ENCODE assay signal across 8 mouse cellular contexts in the genomic region with DNA sequence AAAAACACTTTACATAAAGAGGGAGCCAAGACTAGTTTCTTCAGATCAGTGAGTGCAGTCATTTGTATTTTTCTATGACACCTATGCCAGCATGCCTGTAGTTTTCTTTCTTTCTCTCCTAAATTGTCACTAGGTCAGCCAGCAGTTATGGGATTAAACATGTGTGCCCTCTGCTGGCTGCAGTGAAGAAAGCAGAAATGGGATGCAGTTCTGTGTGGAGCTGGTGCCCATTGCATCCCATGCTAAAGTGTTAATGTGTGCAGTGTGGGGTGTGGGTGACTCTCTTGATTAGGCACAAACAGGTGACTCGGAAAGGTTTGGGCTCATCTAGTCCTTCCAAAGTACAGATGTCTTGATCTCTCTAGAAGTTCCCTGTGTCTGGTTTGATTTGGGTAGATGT. TPM values are rescaled to one million over a fixed set of nuclear protein-coding genes. Genes with fewer than 3 reads are reported as not detected.
DNase-seq lines count a peak whose midpoint lies in the region; ATAC-seq and TF ChIP-seq lines count a peak whose summit lies in the region.

No protein-coding gene starts in this region.

- no peak for ATAC-seq in CD4-positive, CD25-positive, alpha-beta regulatory T cell, adult 4 months
- ATAC-seq in kidney, embryonic 15.5 days (replicated peaks; ENCODE audit: low FRiP score), result no peak
- 0 out of 2 replicates have a peak, but pooled peaks have one; percentile 63 for ATAC-seq in erythroid progenitor cell, adult 5-6 weeks (replicated peaks; ENCODE audit: low FRiP score, poor library complexity, severe bottlenecking)
- ATAC-seq in lung, postnatal 0 days, result no peak
- no peak for ATAC-seq in intestine, embryonic 16.5 days

- H3K27me3 ChIP-seq in kidney, embryonic 15.5 days, result no peaks in the 10 kb centered on the region
- H3K27me3 ChIP-seq in lung, postnatal 0 days (replicated peaks; ENCODE audit: insufficient read depth, low read length), result no peaks in the 10 kb centered on the region
- no peaks in the 10 kb centered on the region for H3K27me3 ChIP-seq in intestine, embryonic 16.5 days (replicated peaks; ENCODE audit: control insufficient read depth, insufficient read depth, low read length)

- 89% methylated on average over 1 of the region's 1 CpGs for WGBS in kidney, embryonic 15.5 days
- 74% methylated on average over 1 of the region's 1 CpGs for WGBS in lung, postnatal 0 days
- 58% methylated on average over 1 of the region's 1 CpGs for WGBS in intestine, embryonic 16.5 days

- no peak overlapping the region for H3K27ac ChIP-seq in kidney, embryonic 15.5 days
- no peak overlapping the region for H3K27ac ChIP-seq in lung, postnatal 0 days (ENCODE audit: low read length)
- H3K27ac ChIP-seq in intestine, embryonic 16.5 days (ENCODE audit: low read length), result no peak overlapping the region

- TF ChIP-seq CTCF in lung, postnatal 0 days (IDR thresholded peaks at IDR 0.05), result peak; percentile 83

- peak; percentile 42 for DNase-seq in CD4-positive, CD25-positive, alpha-beta regulatory T cell, adult 2 months (ENCODE audit: low read depth, low spot score)
- DNase-seq in kidney, adult 18-20 months, result peak; percentile 36
- peak; percentile 53 for DNase-seq in MN1 (ENCODE audit: low spot score)
- peak; percentile 58 for DNase-seq in lung, postnatal 0 days (ENCODE audit: low spot score)

- H3K4me2 ChIP-seq in kidney, embryonic 15.5 days, result no peak overlapping the region
- no peak overlapping the region for H3K4me2 ChIP-seq in lung, postnatal 0 days (replicated peaks; ENCODE audit: low read depth, low read length)
- no peak overlapping the region for H3K4me2 ChIP-seq in intestine, embryonic 16.5 days (ENCODE audit: low read depth, low read length)

- no peaks in the 10 kb centered on the region for H3K9me3 ChIP-seq in kidney, embryonic 15.5 days (replicated peaks)
- no peaks in the 10 kb centered on the region for H3K9me3 ChIP-seq in lung, postnatal 0 days (ENCODE audit: low read length)
- no peaks in the 10 kb centered on the region for H3K9me3 ChIP-seq in intestine, embryonic 16.5 days (ENCODE audit: control insufficient read depth, low read length)

- no peak overlapping the region for H3K9ac ChIP-seq in kidney, embryonic 15.5 days
- no peak overlapping the region for H3K9ac ChIP-seq in lung, postnatal 0 days (replicated peaks; ENCODE audit: low read depth)
- no peak overlapping the region for H3K9ac ChIP-seq in intestine, embryonic 16.5 days (ENCODE audit: low read depth, low read length)

- H3K4me3 ChIP-seq in kidney, embryonic 15.5 days (replicated peaks), result no peak overlapping the region
- H3K4me3 ChIP-seq in lung, postnatal 0 days (ENCODE audit: low read depth, low read length), result no peak overlapping the region
- H3K4me3 ChIP-seq in intestine, embryonic 16.5 days (ENCODE audit: low read length), result no peak overlapping the region

- TF ChIP-seq EP300 in lung, postnatal 0 days (IDR thresholded peaks at IDR 0.05), result no peak

- H3K36me3 ChIP-seq in kidney, embryonic 15.5 days, result peaks cover 32% of the 10 kb centered on the region
- peaks cover under 1% of the 10 kb centered on the region; the same call in 1 of the 2 replicates for H3K36me3 ChIP-seq in lung, postnatal 0 days (ENCODE audit: insufficient read depth, low read length)
- H3K36me3 ChIP-seq in intestine, embryonic 16.5 days (ENCODE audit: control insufficient read depth, insufficient read depth, low read length), result 0 out of 2 replicates have a peak, but pooled peaks cover 5% of the 10 kb centered on the region

- H3K4me1 ChIP-seq in kidney, embryonic 15.5 days, result no peaks in the 10 kb centered on the region
- no peaks in the 10 kb centered on the region for H3K4me1 ChIP-seq in lung, postnatal 0 days (ENCODE audit: insufficient read depth, low read depth, low read length)
- no peaks in the 10 kb centered on the region for H3K4me1 ChIP-seq in intestine, embryonic 16.5 days (ENCODE audit: control insufficient read depth, insufficient read depth, low read length)

RNA-seq across cellular contexts. Expression of a gene that starts 11.1 kb away (rescaled TPM):
- polyA plus RNA-seq in CD4-positive, CD25-positive, alpha-beta regulatory T cell, adult 4 months (2017; shearing (Covaris generic)), result under 1 TPM; 0.28 to 0.90 TPM
- 1.8 and 2.0 TPM in 2 replicates for polyA plus RNA-seq in kidney, embryonic 15.5 days (2015; fragmentation: Nextera tagmentation; extraction: Ambion mirVana)
- 0.42 TPM in 1 of 2 replicates, not detected in the other for total RNA-seq in erythroid progenitor cell, adult 5-6 weeks (2015; ENCODE audit: low replicate concordance)
- total RNA-seq in erythroid progenitor cell, adult 5-6 weeks (2017; ENCODE audit: low replicate concordance), result 2.8 TPM in 1 of 2 replicates, not detected in the other
- polyA plus RNA-seq in lung, postnatal 0 days (2015; fragmentation: Nextera tagmentation; extraction: Ambion mirVana), result 10.4 and 11.6 TPM in 2 replicates
- polyA plus RNA-seq in intestine, embryonic 16.5 days (2015; fragmentation: Nextera tagmentation; extraction: Ambion mirVana), result 11.5 and 12.1 TPM in 2 replicates

RNA-seq across cellular contexts. Expression of a gene that starts 37.2 kb away (rescaled TPM):
- 100 to 1,000 TPM; 129 to 141 TPM for polyA plus RNA-seq in CD4-positive, CD25-positive, alpha-beta regulatory T cell, adult 4 months (2017; shearing (Covaris generic))
- polyA plus RNA-seq in kidney, embryonic 15.5 days (2015; fragmentation: Nextera tagmentation; extraction: Ambion mirVana), result 312 and 331 TPM in 2 replicates
- total RNA-seq in erythroid progenitor cell, adult 5-6 weeks (2015; ENCODE audit: low replicate concordance), result 23.9 and 28.1 TPM in 2 replicates
- total RNA-seq in erythroid progenitor cell, adult 5-6 weeks (2017; ENCODE audit: low replicate concordance), result 4.9 and 23.4 TPM in 2 replicates
- 104 and 122 TPM in 2 replicates for polyA plus RNA-seq in lung, postnatal 0 days (2015; fragmentation: Nextera tagmentation; extraction: Ambion mirVana)
- polyA plus RNA-seq in intestine, embryonic 16.5 days (2015; fragmentation: Nextera tagmentation; extraction: Ambion mirVana), result 206 and 241 TPM in 2 replicates

RNA-seq across cellular contexts. Expression of a gene that starts 37.7 kb away (rescaled TPM):
- 10 to 100 TPM; 20.6 to 32.1 TPM for polyA plus RNA-seq in CD4-positive, CD25-positive, alpha-beta regulatory T cell, adult 4 months (2017; shearing (Covaris generic))
- 28.7 and 29.0 TPM in 2 replicates for polyA plus RNA-seq in kidney, embryonic 15.5 days (2015; fragmentation: Nextera tagmentation; extraction: Ambion mirVana)
- 20.1 and 22.0 TPM in 2 replicates for total RNA-seq in erythroid progenitor cell, adult 5-6 weeks (2015; ENCODE audit: low replicate concordance)
- 11.2 and 20.5 TPM in 2 replicates for total RNA-seq in erythroid progenitor cell, adult 5-6 weeks (2017; ENCODE audit: low replicate concordance)
- polyA plus RNA-seq in lung, postnatal 0 days (2015; fragmentation: Nextera tagmentation; extraction: Ambion mirVana), result 14.9 and 16.6 TPM in 2 replicates
- 26.9 and 29.0 TPM in 2 replicates for polyA plus RNA-seq in intestine, embryonic 16.5 days (2015; fragmentation: Nextera tagmentation; extraction: Ambion mirVana)
